Mouse (Mus musculus): ENCODE data around the gene Dgkg. TPM values are rescaled to one million over a fixed set of nuclear protein-coding genes. Genes with fewer than 3 reads are reported as not detected.

Gene Dgkg
- polyA plus RNA-seq, 1 experiment, result 0.40 TPM

DNA sequence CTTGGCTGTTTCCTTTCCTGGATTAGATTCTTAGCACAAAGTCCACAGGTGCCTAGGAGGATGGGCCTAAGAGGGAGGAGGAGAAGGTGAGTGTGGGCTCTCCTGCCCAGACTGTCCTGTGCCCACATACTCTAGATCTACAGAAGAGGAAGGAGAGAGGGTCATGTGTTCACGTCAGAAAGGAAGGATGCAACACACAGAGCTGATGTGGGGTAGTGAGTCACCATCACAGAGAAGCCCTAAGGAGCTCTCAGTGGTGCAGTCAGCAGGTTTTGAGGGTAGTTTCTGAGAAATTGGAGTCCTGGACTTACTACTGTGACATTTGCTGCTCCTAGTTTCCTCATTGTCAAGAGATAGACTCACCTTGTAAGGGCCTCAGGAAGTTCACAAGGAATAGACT is 196.1 kb downstream of the Dgkg start:
- 26% methylated on average over 1 of the region's 1 CpGs for WGBS

DNA sequence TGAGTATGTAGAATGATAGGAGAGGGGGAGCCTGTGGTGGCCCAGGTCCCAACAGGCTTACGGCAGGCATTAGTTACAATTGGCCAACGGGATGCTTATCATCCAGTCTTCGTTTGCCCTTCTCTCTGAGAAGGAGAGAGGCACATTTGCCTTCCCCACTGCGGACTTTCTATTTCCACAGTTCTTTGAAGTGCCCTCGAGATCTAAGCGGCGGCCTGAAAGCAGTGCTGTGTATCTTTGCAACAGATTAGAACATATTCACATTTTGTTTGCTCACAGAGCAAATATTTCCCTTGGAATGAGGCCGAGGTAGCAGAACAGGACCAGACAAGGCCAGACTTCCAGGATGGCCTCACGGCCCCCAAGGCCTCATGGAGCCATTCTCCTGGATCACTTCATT is 204.9 kb downstream of the Dgkg start:
- Histone ChIP-seq H3K36me3 (ENCODE audit: control insufficient read depth, insufficient read depth, low read length) (no peaks in the 10 kb centered on the region), H3K27ac (ENCODE audit: insufficient read depth, low read length) (no peak overlapping the region), H3K4me1 (ENCODE audit: control insufficient read depth, insufficient read depth, insufficient read length) (no peaks in the 10 kb centered on the region), H3K27me3 (ENCODE audit: control insufficient read depth, insufficient read depth, low read length) (no peaks in the 10 kb centered on the region), H3K4me3 (ENCODE audit: extremely low read depth, insufficient read depth, insufficient read length) (no peak overlapping the region)
- 95% methylated on average over 9 of the region's 9 CpGs for WGBS
- DNase-seq (ENCODE audit: low read depth in 1 of 2, low spot score in 2 of 2), result no peak
- TF ChIP-seq POLR2A (IDR thresholded peaks at IDR 0.05; ENCODE audit: low read depth, low read length) (no peak), CTCF (IDR thresholded peaks at IDR 0.05; ENCODE audit: extremely low read depth, insufficient read depth, insufficient read length, insufficient replicate concordance) (no peak)

More for the DNA sequence above, 196.1 kb downstream of the Dgkg start:
- H3K27ac ChIP-seq (ENCODE audit: insufficient read depth, low read length), result no peak overlapping the region
- H3K4me1 ChIP-seq (ENCODE audit: control insufficient read depth, insufficient read depth, insufficient read length), result no peaks in the 10 kb centered on the region
- DNase-seq (ENCODE audit: low read depth in 1 of 2, low spot score in 2 of 2), result no peak
- no peak overlapping the region for H3K4me3 ChIP-seq (ENCODE audit: extremely low read depth, insufficient read depth, insufficient read length)
- TF ChIP-seq CTCF (IDR thresholded peaks at IDR 0.05; ENCODE audit: extremely low read depth, insufficient read depth, insufficient read length, insufficient replicate concordance) (no peak), POLR2A (IDR thresholded peaks at IDR 0.05; ENCODE audit: low read depth, low read length) (no peak)
- H3K27me3 ChIP-seq (ENCODE audit: control insufficient read depth, insufficient read depth, low read length), result no peaks in the 10 kb centered on the region
- H3K36me3 ChIP-seq (ENCODE audit: control insufficient read depth, insufficient read depth, low read length), result no peaks in the 10 kb centered on the region

DNA sequence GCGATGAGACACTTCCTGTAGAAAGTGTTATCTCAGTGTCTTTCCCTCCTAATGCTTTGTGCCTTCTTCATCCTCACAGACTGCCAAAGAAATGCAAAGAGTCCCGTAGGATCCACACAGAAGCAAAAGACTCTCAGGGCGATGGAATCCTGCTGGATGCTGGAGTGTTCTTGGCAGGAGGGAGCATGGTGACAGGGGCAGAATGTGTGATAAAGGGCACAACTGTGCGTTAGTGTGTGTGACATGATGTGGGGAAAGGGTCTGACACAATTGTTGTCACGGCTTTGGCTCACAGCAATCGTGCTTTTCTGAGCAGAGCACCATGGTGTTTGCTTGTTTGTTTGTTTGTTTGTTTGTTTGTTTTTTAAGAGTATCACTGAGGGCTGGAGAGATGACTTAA is 208.9 kb downstream of the Dgkg start:
- DNase-seq (ENCODE audit: low read depth in 1 of 2, low spot score in 2 of 2), result no peak
- H3K27me3 ChIP-seq (ENCODE audit: control insufficient read depth, insufficient read depth, low read length), result no peaks in the 10 kb centered on the region
- 89% methylated on average over 6 of the region's 6 CpGs for WGBS
- no peak overlapping the region for H3K4me3 ChIP-seq (ENCODE audit: extremely low read depth, insufficient read depth, insufficient read length)
- H3K4me1 ChIP-seq (ENCODE audit: control insufficient read depth, insufficient read depth, insufficient read length), result peaks cover 8% of the 10 kb centered on the region; the same call in 1 of the 2 replicates
- H3K27ac ChIP-seq (ENCODE audit: insufficient read depth, low read length), result no peak overlapping the region
- H3K36me3 ChIP-seq (ENCODE audit: control insufficient read depth, insufficient read depth, low read length), result no peaks in the 10 kb centered on the region
- TF ChIP-seq POLR2A (IDR thresholded peaks at IDR 0.05; ENCODE audit: low read depth, low read length) (no peak), CTCF (IDR thresholded peaks at IDR 0.05; ENCODE audit: extremely low read depth, insufficient read depth, insufficient read length, insufficient replicate concordance) (no peak)

DNA sequence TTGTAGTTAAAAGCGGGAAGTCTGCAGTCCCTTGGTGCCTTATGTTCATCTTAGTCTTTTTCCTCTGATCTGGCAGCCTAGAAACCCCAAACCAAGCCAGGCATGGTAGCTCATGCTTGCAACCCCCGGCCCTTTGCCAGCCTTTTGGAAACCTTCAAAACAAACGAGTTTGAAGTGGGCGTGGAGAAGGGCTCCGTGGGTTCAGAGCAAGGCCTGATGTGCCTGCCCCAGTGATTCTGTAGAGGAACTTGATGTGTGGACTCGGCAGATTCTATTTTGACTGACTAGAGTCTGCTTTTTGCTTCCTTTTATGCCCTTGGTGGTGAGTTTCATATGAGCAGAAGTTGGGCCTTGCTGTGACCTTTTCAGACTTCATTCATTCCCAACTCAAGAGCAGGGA is 212.2 kb downstream of the Dgkg start:
- no peak overlapping the region; the same call in 1 of the 2 replicates for H3K4me3 ChIP-seq (ENCODE audit: extremely low read depth, insufficient read depth, insufficient read length)
- WGBS, result 7% methylated on average over 6 of the region's 6 CpGs
- no peak overlapping the region for H3K27ac ChIP-seq (ENCODE audit: insufficient read depth, low read length)
- no peak for TF ChIP-seq POLR2A (IDR thresholded peaks at IDR 0.05; ENCODE audit: low read depth, low read length)
- no peak for TF ChIP-seq CTCF (IDR thresholded peaks at IDR 0.05; ENCODE audit: extremely low read depth, insufficient read depth, insufficient read length, insufficient replicate concordance)
- no peaks in the 10 kb centered on the region for H3K27me3 ChIP-seq (ENCODE audit: control insufficient read depth, insufficient read depth, low read length)
- no peaks in the 10 kb centered on the region for H3K36me3 ChIP-seq (ENCODE audit: control insufficient read depth, insufficient read depth, low read length)
- peak in 1 of 2 experiments; percentile 27 for DNase-seq (ENCODE audit: low read depth in 1 of 2, low spot score in 2 of 2)
- peaks cover 13% of the 10 kb centered on the region; the same call in 1 of the 2 replicates for H3K4me1 ChIP-seq (ENCODE audit: control insufficient read depth, insufficient read depth, insufficient read length)

DNA sequence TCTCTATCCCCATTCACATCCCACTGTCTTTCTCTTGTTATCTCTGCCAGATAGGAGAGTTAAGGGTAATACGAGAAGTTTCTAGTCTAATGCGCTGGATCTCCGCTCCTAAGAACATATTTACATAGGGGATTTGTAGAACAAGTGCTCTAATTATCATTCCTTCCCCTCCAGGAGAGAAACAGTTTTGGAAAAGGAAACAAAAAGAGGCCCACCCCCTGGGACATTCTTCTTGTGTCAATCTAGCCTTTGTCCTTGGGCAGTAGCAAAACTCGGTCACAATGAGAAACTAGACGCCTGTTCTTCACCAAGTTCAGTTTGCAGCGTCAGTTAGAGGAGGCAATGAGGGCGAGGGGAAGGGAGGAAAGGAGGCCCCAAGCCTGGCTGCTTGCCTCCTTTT is 214.8 kb downstream of the Dgkg start:
- TF ChIP-seq CTCF (IDR thresholded peaks at IDR 0.05; ENCODE audit: extremely low read depth, insufficient read depth, insufficient read length, insufficient replicate concordance), result no peak
- Histone ChIP-seq H3K36me3 (ENCODE audit: control insufficient read depth, insufficient read depth, low read length) (no peaks in the 10 kb centered on the region), H3K27ac (ENCODE audit: insufficient read depth, low read length) (no peak overlapping the region), H3K4me3 (ENCODE audit: extremely low read depth, insufficient read depth, insufficient read length) (no peak overlapping the region), H3K27me3 (ENCODE audit: control insufficient read depth, insufficient read depth, low read length) (0 out of 2 replicates have a peak, but pooled peaks cover 5% of the 10 kb centered on the region), H3K4me1 (ENCODE audit: control insufficient read depth, insufficient read depth, insufficient read length) (peaks cover 14% of the 10 kb centered on the region; the same call in 1 of the 2 replicates)
- 87% methylated on average over 7 of the region's 7 CpGs for WGBS
- DNase-seq (ENCODE audit: low read depth in 1 of 2, low spot score in 2 of 2), result no peak

DNA sequence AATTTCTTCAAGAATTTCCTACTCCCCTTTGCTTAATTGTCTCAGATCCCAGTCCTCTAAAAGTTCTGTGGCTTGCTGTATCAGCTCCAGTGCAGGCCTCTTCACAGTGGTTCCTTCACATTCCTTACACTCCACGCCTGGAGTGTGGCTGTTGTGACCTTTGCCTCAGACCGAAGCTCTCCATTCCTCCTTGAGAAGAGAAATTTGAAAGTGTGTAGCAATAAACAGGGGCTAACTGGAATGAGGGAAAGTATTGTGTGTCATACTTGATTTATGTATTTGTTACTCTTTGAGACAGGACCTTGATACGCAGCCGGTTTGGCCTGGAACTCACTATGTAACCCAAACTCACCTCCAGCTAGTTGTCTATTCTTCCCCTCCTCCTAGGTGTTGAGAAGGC is 215.7 kb downstream of the Dgkg start:
- Histone ChIP-seq H3K4me1 (ENCODE audit: control insufficient read depth, insufficient read depth, insufficient read length) (peaks cover 15% of the 10 kb centered on the region; the same call in 1 of the 2 replicates), H3K27ac (ENCODE audit: insufficient read depth, low read length) (no peak overlapping the region), H3K27me3 (ENCODE audit: control insufficient read depth, insufficient read depth, low read length) (0 out of 2 replicates have a peak, but pooled peaks cover 5% of the 10 kb centered on the region), H3K36me3 (ENCODE audit: control insufficient read depth, insufficient read depth, low read length) (no peaks in the 10 kb centered on the region), H3K4me3 (ENCODE audit: extremely low read depth, insufficient read depth, insufficient read length) (no peak overlapping the region)
- DNase-seq (ENCODE audit: low read depth in 1 of 2, low spot score in 2 of 2), result no peak
- WGBS, result 95% methylated on average over 4 of the region's 4 CpGs
- no peak for TF ChIP-seq CTCF (IDR thresholded peaks at IDR 0.05; ENCODE audit: extremely low read depth, insufficient read depth, insufficient read length, insufficient replicate concordance)
- TF ChIP-seq POLR2A (IDR thresholded peaks at IDR 0.05; ENCODE audit: low read depth, low read length), result no peak

DNA sequence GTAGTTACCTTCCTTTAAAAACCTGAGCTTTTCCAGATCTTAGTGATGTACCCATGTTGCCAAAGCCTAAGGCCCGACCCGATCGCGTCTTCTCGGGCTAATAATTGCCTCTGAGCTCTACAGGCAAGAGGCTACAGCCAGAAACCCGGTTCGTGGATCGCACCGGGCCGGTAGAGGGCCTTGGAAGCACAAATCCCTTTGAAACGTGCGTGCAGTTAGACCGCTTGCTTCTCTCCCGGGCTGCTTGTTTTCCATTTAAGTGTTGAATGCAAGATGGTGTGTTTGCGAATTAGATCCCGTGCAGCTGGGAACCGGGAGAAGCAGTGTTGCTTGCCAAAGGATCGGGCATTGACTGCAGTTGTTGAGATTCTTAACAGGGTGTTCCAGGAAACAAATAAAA is 216.8 kb downstream of the Dgkg start:
- TF ChIP-seq CTCF (IDR thresholded peaks at IDR 0.05; ENCODE audit: extremely low read depth, insufficient read depth, insufficient read length, insufficient replicate concordance) (no peak), POLR2A (IDR thresholded peaks at IDR 0.05; ENCODE audit: low read depth, low read length) (no peak)
- WGBS, result 4% methylated on average over 18 of the region's 18 CpGs
- 0 out of 2 replicates have a peak, but pooled peaks cover 5% of the 10 kb centered on the region for H3K27me3 ChIP-seq (ENCODE audit: control insufficient read depth, insufficient read depth, low read length)
- H3K27ac ChIP-seq (ENCODE audit: insufficient read depth, low read length), result no peak overlapping the region
- peaks cover 13% of the 10 kb centered on the region; the same call in 1 of the 2 replicates for H3K4me1 ChIP-seq (ENCODE audit: control insufficient read depth, insufficient read depth, insufficient read length)
- peak overlapping the region; percentile 60; the same call in 1 of the 2 replicates for H3K4me3 ChIP-seq (ENCODE audit: extremely low read depth, insufficient read depth, insufficient read length)
- DNase-seq (ENCODE audit: low read depth in 1 of 2, low spot score in 2 of 2), result peak in 1 of 2 experiments; percentile 9
- no peaks in the 10 kb centered on the region for H3K36me3 ChIP-seq (ENCODE audit: control insufficient read depth, insufficient read depth, low read length)

All from spleen, adult 2 months (tissue).